Mouse (Mus musculus): ENCODE results near the gene Ndst2.
A peak's percentile ranks its signal among the peaks of the same experiment; 100 is the strongest.

Ndst2 gene

GRCm38 (mm10) chr14:20696986-20697385, 37.4 kb downstream of the Ndst2 start:
- DNase-seq = peak in 1 of 2 experiments; percentile 39

GRCm38 (mm10) chr14:20695761-20696520, 38.4 kb downstream of the Ndst2 start:
- DNase-seq = no peak

- DNase-seq = peak; percentile 69 to 70
These were observed 39.2 kb downstream of the Ndst2 start, which contains the start of gene Fut11 for GRCm38 (mm10) chr14:20694884-20695760. TSS of gene Fut11 (plus strand) at chr14:20694968.

- no peak for DNase-seq
These were observed 40.0 kb downstream of the Ndst2 start for GRCm38 (mm10) chr14:20694185-20694883.

- no peak for DNase-seq
These were observed 40.7 kb downstream of the Ndst2 start for GRCm38 (mm10) chr14:20693589-20694101.

GRCm38 (mm10) chr14:20691772-20692171, 42.6 kb downstream of the Ndst2 start:
- no peak for DNase-seq

GRCm38 (mm10) chr14:20689009-20689408, 45.4 kb downstream of the Ndst2 start:
- DNase-seq = no peak

- no peak for DNase-seq
These were observed 47.8 kb downstream of the Ndst2 start for GRCm38 (mm10) chr14:20686576-20686975.

GRCm38 (mm10) chr14:20682498-20682897, 51.9 kb downstream of the Ndst2 start:
- peak; percentile 46 to 47 for DNase-seq

- DNase-seq = no peak
These were observed 52.6 kb downstream of the Ndst2 start for GRCm38 (mm10) chr14:20681742-20682141.

- DNase-seq = no peak
These were observed 56.5 kb downstream of the Ndst2 start for GRCm38 (mm10) chr14:20677906-20678305.

- DNase-seq = peak; percentile 95 to 96
These were observed 60.1 kb downstream of the Ndst2 start, which contains the start of gene Sec24c for GRCm38 (mm10) chr14:20674064-20674833. TSS of gene Sec24c (plus strand) at chr14:20674308.

- peak; percentile 78 to 87 for DNase-seq
These were observed 60.7 kb downstream of the Ndst2 start for GRCm38 (mm10) chr14:20673735-20674063.

All from kidney, adult 8-10 months (tissue).